Mouse (Mus musculus): Measurements from ENCODE around the gene AB124611. TPM values are rescaled to one million over a fixed set of nuclear protein-coding genes. Genes with fewer than 3 reads are reported as not detected.

AB124611 gene
- total RNA-seq, 2 experiments from 2014 or later: 3.7 to 5.0 TPM

Small RNA genes within 50 kb of the gene (microRNA-seq; reads per million reads assigned to microRNA genes)
- gene Mir199a-1: 2.1 reads per million

Other genes with a start within 250 kb of the AB124611 start
- gene Kri1, start 238.2 kb upstream of the AB124611 start, total RNA-seq (2021): 10 to 100 TPM; 40.2 to 41.8 TPM
- gene Cdkn2d, start 234.8 kb upstream of the AB124611 start, total RNA-seq (2021): 10 to 100 TPM; 21.9 to 25.6 TPM
- gene Ap1m2, start 213.8 kb upstream of the AB124611 start, total RNA-seq (2021): 1 to 10 TPM in 1 of 2 experiments, not detected in 1; 3.4 TPM
- 10 to 100 TPM; 73.6 to 75.4 TPM for gene Slc44a2, start 205.5 kb upstream of the AB124611 start, total RNA-seq (2021)
- 100 to 1,000 TPM; 107 to 118 TPM for gene Ilf3, start 158.3 kb upstream of the AB124611 start, total RNA-seq (2021)
- gene Qtrt1, start 114.3 kb upstream of the AB124611 start, total RNA-seq (2021): 10 to 100 TPM; 34.0 to 35.3 TPM
- 100 to 1,000 TPM; 111 to 116 TPM for gene Dnm2, start 101.3 kb upstream of the AB124611 start, total RNA-seq (2021)
- gene Tmed1, start 15.9 kb upstream of the AB124611 start, total RNA-seq (2021): 10 to 100 TPM; 37.3 to 37.8 TPM
- gene Carm1, start 20.7 kb downstream of the AB124611 start, total RNA-seq (2021): 10 to 100 TPM; 71.4 to 83.9 TPM
- 10 to 100 TPM; 55.6 to 57.3 TPM for gene Timm29, start 66.5 kb downstream of the AB124611 start, total RNA-seq (2021)
- gene Yipf2, start 66.7 kb downstream of the AB124611 start, total RNA-seq (2021): 10 to 100 TPM; 27.2 to 28.4 TPM
- gene Smarca4, start 90.0 kb downstream of the AB124611 start, total RNA-seq (2021): 10 to 100 TPM; 86.1 to 94.8 TPM
- 10 to 100 TPM; 26.7 to 31.9 TPM for gene Ldlr, start 197.3 kb downstream of the AB124611 start, total RNA-seq (2021)
- 10 to 100 TPM; 19.6 to 22.8 TPM for gene Spc24, start 234.1 kb downstream of the AB124611 start, total RNA-seq (2021)

Data from adrenal gland, postnatal 4 days (tissue).